ENCODE assay signal across 40 mouse cellular contexts in genomic region chr1:31222564-31222963, GRCm38 (mm10). TPM values are rescaled to one million over a fixed set of nuclear protein-coding genes. Genes with fewer than 3 reads are reported as not detected.
A peak's percentile ranks its signal among the peaks of the same experiment; 100 is the strongest.
DNase-seq lines count a peak whose midpoint lies in the region; ATAC-seq lines count a peak whose summit lies in the region.
"Had no signal": no experiment of that assay in that cellular context is flagged by ENCODE, and none has a peak within 500 bp of the region (broad histone marks: within the 10 kb centered on the region; RNA-seq: fewer than 3 reads in every experiment).

Gene 4931428L18Rik (minus strand): TSS chr1:31222684.
Gene Pih1d3 (plus strand): TSS chr1:31222838.

- 0 out of 2 replicates have a peak, but pooled peaks have one; percentile 8 for ATAC-seq in frontal cortex, adult (ENCODE audit: low TSS enrichment)
- peak; percentile 45; the same call in 1 of the 2 replicates for ATAC-seq in common myeloid progenitor, adult 5-6 weeks (replicated peaks; ENCODE audit: low read depth, poor library complexity, severe bottlenecking)
- no peak for ATAC-seq in CD4-positive, CD25-positive, alpha-beta regulatory T cell, adult 4 months
- ATAC-seq: forebrain, embryonic 14.5 days; inflammation-experienced regulatory T-cells, adult 6 months; midbrain, embryonic 13.5 days had no signal

- no peak for DNase-seq in frontal cortex, adult 2 months (ENCODE audit: extremely low spot score in 1 of 2, low spot score in 1 of 2)
- peak; percentile 14 for DNase-seq in thymus, postnatal 25 days
- no peak for DNase-seq in thymus, postnatal 0 days (ENCODE audit: low spot score)
- peak; percentile 8 to 32 for DNase-seq in thymus, postnatal 36 days
- no peak for DNase-seq in cerebellum, postnatal 14 days
- DNase-seq: adrenal gland, postnatal 10 days; cerebellum, adult 8-10 months; cerebellum, postnatal 36 days; embryo, embryonic 11 days; gastrocnemius, adult 2 months; gastrocnemius, postnatal 36 days; heart, adult 2 months; kidney, adult 11 months; kidney, postnatal 25 days; lung, postnatal 4 days; right cerebral cortex, postnatal 14 days had no signal

RNA-seq across cellular contexts. Expression of gene 4931428L18Rik, which starts in this region (rescaled TPM):
- not detected in 2 replicates for polyA plus RNA-seq in frontal cortex, adult 2 months (2012; rRNA removed)
- polyA plus RNA-seq in thymus, postnatal 0 days (2015; fragmentation: Nextera tagmentation; extraction: Ambion mirVana) = not detected in 2 replicates
- not detected in 2 replicates for total RNA-seq in common myeloid progenitor, adult 5-6 weeks (2017)
- not detected for polyA plus RNA-seq in CD4-positive, CD25-positive, alpha-beta regulatory T cell, adult 4 months (2017; shearing (Covaris generic))
- total RNA-seq: gastrocnemius, adult 2 months; gastrocnemius, postnatal 36 days; heart, adult 2 months; layer of hippocampus, adult 2 months; layer of hippocampus, postnatal 14 days; left cerebral cortex, adult 2 months; left cerebral cortex, postnatal 36 days; megakaryocyte-erythroid progenitor cell, adult 5-6 weeks had no signal
- polyA plus RNA-seq: embryonic facial prominence, embryonic 12.5 days; forebrain, embryonic 14.5 days; heart, embryonic 12.5 days; hindbrain, embryonic 10.5 days; hindbrain, embryonic 15.5 days; inflammation-experienced regulatory T-cells, adult 6 months; kidney, embryonic 15.5 days; limb, embryonic 13.5 days; liver, embryonic 11.5 days; liver, embryonic 16.5 days; lung, embryonic 15.5 days; neural tube, embryonic 14.5 days; small intestine, adult 2 months had no signal

RNA-seq across cellular contexts. Expression of gene Pih1d3, which starts in this region (rescaled TPM):
- polyA plus RNA-seq in frontal cortex, adult 2 months (2012; rRNA removed) = not detected in 2 replicates
- not detected in 2 replicates for polyA plus RNA-seq in thymus, postnatal 0 days (2015; fragmentation: Nextera tagmentation; extraction: Ambion mirVana)
- total RNA-seq in common myeloid progenitor, adult 5-6 weeks (2017) = not detected in 2 replicates
- polyA plus RNA-seq in CD4-positive, CD25-positive, alpha-beta regulatory T cell, adult 4 months (2017; shearing (Covaris generic)) = not detected
- total RNA-seq: adrenal gland, postnatal 10 days; gastrocnemius, adult 2 months; gastrocnemius, postnatal 36 days; heart, adult 2 months; layer of hippocampus, adult 2 months; layer of hippocampus, postnatal 14 days; left cerebral cortex, adult 2 months; left cerebral cortex, postnatal 36 days; megakaryocyte-erythroid progenitor cell, adult 5-6 weeks had no signal
- polyA plus RNA-seq: embryonic facial prominence, embryonic 12.5 days; forebrain, embryonic 14.5 days; heart, adult 2 months; heart, embryonic 12.5 days; heart, postnatal 0 days; hindbrain, embryonic 10.5 days; hindbrain, embryonic 15.5 days; inflammation-experienced regulatory T-cells, adult 6 months; kidney, embryonic 15.5 days; limb, embryonic 13.5 days; liver, embryonic 11.5 days; liver, embryonic 16.5 days; lung, embryonic 15.5 days; midbrain, embryonic 13.5 days; neural tube, embryonic 14.5 days; small intestine, adult 2 months; stomach, embryonic 15.5 days had no signal

Comparison
In these comparisons a context has a peak if more than half of its experiments do, and no peak if none do; other contexts are left out.
1. DNase-seq: peak in thymus, postnatal 25 days (single experiment) and thymus, postnatal 36 days (2 of 2); none in frontal cortex, adult 2 months (0 of 2), thymus, postnatal 0 days (single experiment) and cerebellum, postnatal 14 days (0 of 2).
2. Peak in ATAC-seq in common myeloid progenitor, adult 5-6 weeks; RNA of the genes that start here not detected or under 1 TPM.